Mouse (Mus musculus): Measurements from ENCODE around the gene Jagn1.

Gene Jagn1

DNA sequence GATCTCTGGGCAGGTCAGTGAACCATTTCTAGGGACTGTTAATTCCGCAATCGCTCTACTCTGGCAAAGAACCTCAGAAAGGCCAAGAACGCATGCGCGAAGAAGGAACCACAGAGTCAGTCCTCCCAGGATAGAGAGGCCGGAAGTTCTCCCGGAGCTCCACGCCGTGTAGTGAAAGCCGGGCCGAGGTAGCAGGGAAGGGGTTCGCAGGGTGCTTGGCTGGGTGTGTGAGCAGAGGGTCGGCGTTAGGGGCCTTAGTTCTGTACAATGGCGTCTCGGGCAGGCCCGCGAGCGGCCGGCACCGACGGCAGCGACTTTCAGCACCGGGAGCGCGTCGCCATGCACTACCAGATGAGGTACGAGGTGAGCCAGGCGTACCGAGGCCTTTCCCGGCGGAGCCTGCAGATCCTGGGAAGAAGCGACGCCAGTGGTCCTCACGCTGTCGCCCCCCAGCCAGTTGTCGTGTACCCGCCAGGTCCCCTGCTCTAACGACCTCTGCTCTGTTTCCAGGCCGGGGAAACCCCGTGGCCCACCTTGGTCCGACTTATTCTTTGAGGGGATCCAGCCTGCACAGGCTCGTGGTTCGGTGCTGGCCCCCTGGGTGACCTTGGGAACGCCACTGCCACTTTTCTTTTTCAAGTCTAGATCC, at the start of gene Jagn1:
TSS of gene Jagn1 (plus strand) at position 128 of the 649 bp plus-strand sequence.
- peak; percentile 91 for DNase-seq (ENCODE audit: low read depth, low spot score)

DNA sequence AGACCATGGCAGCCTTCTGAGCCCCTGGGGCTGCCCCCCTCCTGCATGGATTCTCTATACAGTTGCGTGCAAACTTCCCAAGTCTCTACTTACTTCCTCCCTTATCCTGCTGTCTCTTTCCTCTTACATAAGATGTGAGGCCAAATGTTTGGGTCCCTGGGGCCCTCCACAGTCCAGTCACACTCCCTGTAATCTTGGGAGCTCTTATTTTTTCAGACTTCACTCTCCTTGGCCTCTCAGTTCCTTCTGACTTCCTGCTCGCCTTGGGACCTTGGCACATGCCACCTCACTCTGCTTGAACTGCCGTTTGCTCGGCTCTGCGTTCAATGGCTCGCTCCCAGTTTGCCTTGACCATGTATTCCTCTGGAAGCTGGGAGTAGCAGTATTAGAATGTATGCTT, 48.4 kb upstream of the Jagn1 start:
- DNase-seq (ENCODE audit: low read depth, low spot score) = no peak

DNA sequence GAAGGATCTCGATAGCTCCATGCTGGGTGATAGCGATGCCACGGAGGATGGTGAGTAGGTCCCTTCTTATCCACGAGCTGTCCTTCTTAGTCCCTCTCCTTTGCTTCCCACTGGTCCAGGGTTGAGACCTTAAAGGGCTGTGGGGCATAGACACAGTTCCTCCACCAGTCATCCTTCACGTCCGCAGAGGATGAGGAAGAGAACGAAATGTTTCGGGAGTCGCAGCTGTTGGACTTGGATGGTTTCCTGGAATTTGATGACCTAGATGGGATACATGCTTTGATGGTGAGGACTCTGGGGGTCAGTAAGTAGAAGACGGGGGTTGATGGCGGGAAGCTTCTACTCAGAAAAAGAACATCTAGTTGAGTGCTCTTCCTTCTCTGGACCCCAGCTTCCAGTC, 47.6 kb upstream of the Jagn1 start:
- DNase-seq (ENCODE audit: low read depth, low spot score) = no peak

DNA sequence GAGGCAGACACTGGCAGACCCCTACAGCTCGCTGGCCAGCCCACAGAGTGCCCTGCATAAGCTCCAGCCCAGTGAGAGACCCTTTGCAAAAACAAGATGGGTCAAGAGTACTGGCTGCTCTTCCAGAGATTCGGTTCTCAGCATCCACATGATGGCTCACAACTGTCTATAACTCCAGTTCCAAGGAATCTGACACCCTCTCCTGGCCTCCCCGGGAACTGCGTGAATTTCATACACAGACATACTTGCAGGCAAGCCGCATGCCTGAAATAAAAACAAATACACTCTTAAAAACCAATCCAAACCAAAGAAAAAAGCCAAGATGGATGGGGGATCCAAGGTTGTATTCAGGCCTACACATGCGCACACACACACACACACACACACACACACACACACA, 46.9 kb upstream of the Jagn1 start:
- DNase-seq (ENCODE audit: low read depth, low spot score) = no peak

DNA sequence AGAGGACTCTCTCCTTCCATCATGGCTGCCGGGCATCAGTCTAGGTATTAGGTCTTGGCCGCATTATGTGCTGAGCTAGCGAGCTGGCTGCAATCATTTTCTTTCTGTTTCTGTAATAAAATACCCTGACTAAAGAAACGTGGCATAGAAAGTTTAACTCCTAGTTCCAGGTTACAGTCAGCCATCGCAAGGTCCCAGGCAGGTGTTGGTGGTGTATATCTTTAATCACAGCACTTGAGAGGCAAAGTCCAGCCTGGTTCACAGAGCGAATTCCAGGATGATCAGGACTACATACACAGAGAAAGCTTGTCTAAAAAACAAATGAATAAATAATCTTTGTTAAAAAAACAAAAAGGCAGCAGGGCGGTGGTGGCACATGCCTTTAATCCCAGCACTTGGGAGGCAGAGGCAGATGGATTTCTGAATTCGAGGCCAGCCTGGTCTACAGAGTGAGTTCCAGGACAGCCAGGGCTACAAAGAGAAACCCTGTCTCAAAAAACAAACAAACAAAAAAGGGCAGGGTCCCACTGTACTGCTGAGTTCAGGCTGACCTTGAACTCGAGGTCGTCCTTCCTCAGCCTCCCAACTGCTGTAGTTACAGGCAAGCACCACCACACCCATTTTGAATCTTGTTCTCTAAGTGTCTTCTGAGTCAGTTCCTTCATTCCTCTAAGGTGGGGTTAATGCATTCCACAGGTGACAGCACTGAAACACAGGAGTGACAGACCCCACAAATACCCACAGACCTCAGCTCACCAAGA, 45.9 kb upstream of the Jagn1 start:
- no peak for DNase-seq (ENCODE audit: low read depth, low spot score)

DNA sequence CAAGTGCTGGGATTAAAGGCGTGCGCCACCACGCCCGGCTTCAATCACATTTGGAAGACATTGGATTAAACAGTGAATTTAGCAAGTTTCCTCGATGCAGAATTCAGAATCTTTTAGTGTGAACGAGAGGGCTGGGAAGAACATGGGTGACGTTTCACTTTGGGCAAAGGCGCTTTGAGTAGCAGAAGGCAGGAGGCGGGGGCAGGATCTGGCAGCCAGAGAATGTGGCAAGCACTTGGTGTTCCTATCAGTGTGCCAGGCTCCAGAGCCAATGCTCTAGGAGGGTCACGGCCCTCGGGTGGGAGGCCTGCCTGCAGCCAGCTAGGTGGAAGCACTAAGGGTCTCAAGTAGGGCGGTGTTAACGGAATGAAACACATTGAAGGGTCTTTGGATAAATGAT, 40.3 kb upstream of the Jagn1 start:
- no peak for DNase-seq (ENCODE audit: low read depth, low spot score)

DNA sequence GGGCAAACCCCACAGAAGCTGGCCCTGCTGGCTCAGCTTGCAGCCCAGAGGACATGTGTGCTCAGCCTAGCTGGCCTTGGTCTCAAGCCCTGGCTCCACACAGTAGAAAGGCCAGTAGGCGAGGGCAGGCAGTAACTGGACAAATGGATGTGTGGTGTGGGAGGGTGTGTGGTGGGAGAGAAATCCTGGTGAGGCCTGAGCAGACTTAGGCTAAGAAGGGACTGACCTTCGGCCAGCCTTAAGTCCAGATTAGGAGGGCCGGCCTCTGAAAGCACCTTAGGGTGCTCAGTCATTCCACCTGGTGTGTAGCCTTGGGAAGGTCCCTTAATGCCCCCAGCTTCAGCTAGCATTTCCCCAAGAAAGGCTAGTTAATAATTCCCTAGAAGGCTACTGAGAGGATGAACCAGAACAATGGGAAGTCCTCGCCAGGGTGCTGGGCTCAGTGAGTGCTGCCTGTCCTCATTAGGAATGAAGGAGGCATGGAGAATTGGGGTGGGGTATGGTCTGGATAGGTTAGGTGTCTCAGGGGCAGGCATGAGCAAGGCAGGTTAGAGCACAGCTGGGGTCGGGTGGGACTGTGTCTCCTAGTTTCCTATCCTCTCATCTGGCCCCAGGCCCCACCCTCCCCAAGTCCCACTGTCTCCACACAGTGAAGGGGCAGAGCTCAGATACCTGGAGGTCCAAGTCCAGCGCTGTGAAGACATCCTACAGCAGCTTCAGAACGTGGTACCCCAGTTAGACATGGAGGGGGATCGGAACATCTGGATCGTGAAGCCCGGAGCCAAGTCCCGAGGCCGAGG, 37.5 kb upstream of the Jagn1 start:
- no peak for DNase-seq (ENCODE audit: low read depth, low spot score)

DNA sequence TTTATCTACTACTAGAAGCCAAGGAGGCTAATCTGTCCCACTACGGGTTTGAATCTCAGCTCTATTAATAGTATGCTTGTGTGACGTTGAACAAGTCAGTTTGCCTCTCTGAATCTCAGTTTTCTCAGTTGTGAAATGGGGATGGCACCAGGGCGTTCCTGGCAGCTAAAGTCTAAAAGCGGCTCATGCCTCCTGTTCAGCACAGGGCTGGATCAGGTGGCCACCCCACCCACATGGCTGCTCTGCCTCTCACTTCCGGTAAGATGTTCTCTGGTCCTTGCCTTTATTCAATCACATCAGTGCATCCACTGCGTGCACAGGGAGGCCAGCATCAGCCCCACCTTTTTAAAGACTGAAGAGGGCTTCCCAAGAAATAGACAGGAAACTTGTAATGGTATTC, 36.9 kb upstream of the Jagn1 start:
- DNase-seq (ENCODE audit: low read depth, low spot score) = no peak

DNA sequence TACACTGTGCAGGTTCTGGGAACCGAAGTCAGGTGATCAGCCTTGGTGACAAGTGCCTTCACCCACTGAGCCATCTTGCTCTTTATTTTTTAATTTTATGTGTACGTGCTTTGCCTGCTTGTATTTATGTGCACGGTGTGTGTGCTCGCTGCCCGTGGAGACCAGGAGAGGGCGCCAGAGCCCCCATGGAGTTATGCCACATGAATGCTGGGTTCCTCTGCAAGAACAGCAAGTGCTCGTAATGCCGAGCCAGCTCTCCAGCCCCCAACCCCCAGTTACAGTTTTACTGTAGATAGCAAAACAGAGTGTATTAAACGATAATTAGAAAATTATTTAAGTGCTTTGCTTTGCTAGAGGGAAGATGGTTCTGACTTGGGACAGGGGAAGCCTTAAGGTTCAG, 35.7 kb upstream of the Jagn1 start:
- no peak for DNase-seq (ENCODE audit: low read depth, low spot score)

DNA sequence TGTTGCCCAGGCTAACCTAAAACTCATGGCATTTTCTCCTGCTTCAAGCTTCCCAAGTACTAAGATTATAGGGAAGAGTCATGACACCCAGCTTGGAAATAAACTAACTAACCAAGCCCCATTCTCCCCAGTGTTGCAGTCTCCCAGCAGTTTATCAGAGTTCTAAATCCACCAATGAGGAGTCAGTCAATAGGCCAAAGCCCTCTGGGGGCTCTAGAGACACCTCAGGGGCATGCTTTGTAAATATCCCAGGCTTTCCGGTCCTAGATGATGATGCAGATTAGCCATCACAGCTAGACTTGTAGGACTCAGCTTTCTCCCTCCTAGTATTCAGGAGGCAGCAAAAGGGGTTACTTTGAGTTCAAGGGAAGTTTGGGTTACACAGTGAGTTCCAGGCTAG, 32.4 kb upstream of the Jagn1 start:
- no peak for DNase-seq (ENCODE audit: low read depth, low spot score)

DNA sequence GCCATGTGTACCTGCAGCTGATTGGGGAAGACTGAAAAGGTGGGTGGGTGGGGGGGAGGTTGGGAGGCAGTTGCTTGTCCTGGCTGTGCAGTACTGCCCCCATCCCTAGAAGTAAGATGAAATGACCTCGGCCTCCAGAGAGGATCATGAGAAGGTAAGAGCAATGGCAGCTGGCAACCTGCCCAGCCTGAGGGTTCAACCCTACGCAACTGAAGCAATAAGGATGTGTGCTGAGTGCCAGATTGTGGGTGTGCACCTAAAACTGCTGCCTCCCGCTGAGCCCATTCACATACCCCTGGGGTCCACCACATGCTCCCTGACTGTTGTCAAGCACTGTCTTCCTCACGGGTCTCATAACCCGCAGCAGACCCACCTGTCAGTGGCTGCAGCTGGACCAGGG, 26.0 kb upstream of the Jagn1 start:
- no peak for DNase-seq (ENCODE audit: low read depth, low spot score)

DNA sequence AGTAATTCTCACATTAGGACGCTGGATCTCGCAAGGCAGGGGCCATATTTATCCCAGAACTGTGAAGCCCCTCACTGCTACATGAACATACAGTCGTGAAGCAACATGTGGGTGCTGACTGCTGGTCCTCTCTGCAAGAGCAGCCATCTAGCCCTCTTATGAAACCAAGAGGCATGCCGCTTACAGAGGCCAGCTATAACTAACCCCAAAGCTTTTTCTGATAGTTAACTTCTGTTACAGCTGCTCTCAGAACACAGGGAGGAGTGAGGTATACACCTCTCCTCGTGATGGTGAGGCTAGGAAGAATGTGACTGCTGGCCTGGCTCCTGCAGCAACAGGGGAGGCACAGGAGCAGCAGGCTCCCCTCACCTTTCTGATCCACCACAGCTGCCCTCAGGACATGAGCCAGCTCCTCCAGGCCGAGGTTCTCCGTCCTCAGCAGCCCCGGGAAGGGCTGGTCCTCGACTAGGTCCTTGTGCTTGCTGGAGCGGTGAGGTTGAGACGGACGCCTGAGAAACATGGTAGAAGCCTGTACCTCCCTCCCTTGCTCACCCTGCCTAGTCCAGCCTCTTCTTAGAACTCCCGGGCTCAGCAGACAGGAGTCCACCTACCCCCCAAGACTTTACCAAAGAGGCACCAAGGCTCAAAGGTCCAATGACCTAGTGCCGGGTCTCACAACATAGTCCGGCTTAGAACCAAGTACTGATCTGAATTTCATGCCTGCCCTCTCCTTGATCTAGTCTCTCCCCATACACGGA, 23.7 kb upstream of the Jagn1 start:
- DNase-seq (ENCODE audit: low read depth, low spot score) = no peak

DNA sequence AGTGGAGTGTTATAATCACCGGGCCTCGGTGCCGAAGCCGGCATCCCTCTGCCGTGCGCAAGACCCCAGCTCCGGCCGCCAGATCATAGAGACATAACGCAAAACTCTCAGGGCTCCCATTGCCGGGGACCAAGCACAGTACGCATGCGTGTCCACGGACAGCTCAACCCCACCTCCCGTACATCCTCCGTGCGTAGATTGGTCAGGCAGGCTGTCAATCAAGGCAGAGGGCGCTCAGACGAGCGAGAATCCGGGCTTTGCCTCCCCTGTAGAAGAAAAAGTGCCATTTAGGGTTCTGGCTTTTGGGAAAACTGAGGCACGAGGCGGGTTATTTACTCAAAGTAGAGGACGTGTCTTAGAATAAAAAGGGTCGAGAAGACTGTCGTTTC, 23.2 kb upstream of the Jagn1 start, which contains the start of gene Rpusd3:
TSS of gene Rpusd3 (minus strand) at position 142 of the 389 bp plus-strand sequence.
- peak; percentile 98 for DNase-seq (ENCODE audit: low read depth, low spot score)

DNA sequence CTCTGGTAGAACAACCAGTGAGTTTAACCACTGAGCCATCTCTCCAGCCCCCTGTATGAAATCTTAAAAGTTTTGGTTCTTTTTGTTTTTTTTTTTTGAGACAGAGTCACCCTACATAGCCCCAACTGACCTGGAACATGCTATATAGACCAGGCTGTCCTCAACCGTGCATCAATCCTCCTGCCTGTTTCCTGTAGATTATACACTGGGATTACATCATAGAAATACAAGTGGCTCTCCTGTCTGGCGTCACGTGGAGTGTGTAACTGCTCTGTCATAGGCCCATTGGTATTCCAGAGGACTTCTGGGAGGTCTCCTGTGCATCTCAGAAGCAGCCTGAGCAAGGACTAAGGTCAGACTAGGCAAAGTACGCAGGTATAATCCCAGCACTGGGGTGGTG, 19.4 kb upstream of the Jagn1 start:
- DNase-seq (ENCODE audit: low read depth, low spot score) = no peak

DNA sequence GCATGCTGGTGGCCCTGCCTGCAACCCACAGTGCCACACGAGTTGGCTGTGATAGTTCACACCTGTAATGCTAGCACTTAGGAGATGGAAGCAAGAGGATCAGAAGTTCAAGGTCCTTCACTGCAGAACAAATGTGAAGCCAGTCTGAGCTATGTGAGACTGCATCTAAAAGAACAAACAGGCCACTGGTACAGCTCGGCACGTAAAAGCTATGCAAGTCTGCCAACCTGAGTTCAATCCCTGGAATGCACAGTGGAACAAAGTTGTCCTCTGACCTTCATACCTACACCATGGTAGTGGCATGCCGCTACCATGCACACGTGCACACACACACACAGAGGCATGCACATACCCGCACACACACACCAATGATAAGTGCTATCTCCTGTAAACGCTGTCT, 18.2 kb upstream of the Jagn1 start:
- DNase-seq (ENCODE audit: low read depth, low spot score) = no peak

DNA sequence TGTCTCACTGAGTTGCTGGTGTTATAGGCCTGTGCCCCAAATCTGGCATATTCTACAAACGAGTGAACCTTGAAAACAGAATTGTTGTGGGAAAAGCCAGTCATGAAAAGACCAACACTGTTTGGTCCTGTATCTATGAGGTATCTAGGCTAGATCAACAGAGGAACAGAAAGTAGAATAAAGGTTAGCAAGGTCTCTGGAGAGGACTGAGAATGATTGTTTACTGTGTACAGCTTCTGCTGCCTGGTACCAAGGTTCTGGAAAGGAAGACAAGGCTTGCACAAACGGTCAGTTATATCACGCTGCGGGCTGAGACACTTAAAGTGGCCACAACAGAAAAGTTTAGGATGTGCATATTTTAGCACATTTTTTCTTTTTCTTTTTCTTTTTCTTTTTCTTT, 15.7 kb upstream of the Jagn1 start:
- no peak for DNase-seq (ENCODE audit: low read depth, low spot score)

DNA sequence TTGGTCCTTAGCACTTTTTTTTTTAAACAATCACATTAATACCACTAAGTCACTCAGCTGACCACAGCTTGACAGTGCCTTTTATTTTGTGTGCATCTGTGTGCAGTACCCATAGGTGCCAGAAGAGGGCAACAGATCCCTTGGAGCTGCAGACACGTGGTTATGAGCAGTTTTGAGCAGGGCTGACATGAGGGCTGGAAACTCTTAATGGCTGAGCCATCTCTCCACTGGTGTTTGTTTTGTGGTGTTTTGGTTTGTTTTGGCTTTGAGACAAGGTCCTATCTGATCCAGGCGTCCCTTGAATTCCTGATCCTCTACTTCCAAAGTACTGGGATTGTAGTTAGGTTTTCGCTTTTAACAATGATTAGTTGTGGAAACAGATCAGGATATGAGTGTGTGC, 15.0 kb upstream of the Jagn1 start:
- DNase-seq (ENCODE audit: low read depth, low spot score) = no peak

DNA sequence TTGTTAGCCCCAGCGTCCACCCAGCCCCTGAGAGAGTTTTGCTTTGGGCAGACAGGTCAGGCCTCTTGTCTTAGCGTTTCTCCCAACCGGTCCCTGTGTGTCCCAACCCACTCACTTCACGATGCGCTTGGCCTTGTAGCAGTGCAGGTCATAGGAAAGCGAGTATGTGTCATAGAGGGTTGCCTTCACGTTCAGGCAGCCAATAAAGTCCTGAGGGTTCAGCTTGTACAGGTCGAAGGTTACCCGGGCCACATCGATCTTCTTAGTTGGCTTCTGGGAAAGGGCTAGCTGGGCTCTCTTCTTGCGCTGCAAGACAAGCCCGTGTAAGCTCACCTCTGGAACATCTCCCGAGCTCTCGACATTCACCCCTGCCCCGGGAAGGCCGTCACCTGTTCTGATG, 14.4 kb upstream of the Jagn1 start:
- no peak for DNase-seq (ENCODE audit: low read depth, low spot score)

DNA sequence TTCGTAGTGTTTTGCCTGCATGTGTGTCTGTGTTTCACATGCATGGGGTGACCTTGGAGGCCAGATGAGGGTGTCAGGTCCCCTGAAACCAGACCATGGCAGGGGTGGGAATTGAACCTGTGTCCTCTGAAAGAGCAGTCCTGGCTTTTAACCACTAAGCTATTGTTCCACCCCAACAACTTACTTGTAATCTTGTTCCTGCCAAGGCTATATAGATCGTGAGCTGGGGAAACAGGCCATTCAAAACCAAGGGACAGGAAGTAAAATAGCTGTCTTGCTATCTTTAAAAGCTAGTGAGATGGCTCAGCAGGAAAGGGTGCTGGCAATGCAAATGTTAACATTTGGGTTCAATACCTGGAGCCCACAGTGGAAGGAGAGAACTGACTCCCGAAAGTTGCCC, 12.4 kb upstream of the Jagn1 start:
- no peak for DNase-seq (ENCODE audit: low read depth, low spot score)

DNA sequence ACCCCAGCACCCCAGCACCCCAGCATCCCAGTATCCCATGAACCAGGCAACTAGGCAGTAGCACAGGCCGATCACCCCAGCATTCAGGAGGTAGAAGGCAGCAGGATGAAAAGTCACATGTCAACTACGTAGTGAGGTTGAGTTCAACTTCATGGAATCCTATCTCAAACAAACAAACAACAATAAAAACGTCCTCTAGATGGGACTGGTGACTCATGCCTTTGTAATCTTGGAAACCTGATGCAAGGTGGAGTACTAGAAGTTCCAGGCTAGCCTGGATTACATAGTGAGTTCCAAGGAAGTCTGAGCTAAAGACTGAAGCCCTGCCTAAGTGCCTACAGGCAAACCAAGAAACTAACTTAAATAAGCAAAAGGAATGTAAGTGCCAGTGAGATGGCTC, 11.5 kb upstream of the Jagn1 start:
- DNase-seq (ENCODE audit: low read depth, low spot score) = no peak

DNA sequence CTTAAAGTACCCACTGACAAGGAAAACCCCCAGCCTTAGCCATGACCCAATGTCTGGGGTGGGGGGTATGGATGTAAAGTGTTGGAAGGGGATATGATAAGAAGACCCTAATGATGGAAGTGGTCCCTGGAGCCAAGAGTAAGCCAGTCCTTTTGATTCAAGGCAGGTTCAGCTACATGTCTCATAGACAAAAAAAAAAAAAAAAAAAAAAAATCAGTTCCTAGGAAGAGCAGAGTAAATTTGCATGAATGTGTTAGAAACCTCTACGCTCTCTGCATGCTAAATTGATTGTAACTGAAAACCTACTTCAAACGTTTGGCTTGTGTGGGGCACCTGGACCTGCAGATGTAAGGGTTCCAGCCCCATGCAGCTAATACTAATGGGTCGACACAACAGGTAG, 10.6 kb upstream of the Jagn1 start:
- no peak for DNase-seq (ENCODE audit: low read depth, low spot score)

DNA sequence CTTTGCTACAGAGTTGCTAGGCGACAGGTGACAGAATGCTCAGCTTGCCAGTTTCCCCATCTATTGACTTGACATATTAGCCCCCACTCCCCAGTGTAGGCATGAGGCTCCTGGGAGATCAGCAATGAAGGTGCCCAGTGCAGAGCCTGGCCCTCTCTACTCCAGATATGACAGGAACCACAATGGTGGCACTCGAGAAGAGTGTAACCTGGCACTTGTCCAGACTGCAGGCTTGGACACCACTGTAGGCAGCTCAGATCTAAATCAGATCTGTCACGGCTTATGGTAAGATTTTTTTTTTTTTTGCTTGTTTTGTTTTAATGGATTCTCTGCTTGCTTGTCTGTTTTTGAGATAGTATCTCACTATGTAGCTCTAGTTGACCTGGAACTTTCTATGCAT, 8.7 kb upstream of the Jagn1 start:
- DNase-seq (ENCODE audit: low read depth, low spot score) = no peak
